Mouse (Mus musculus) spleen, postnatal 10 days (tissue): ENCODE measurements around the gene Actr5.

ENCODE experiments used
- DNase-seq, 2 experiments: peaks; one replicate each; pipeline ENCODE4 v3.0.0; 2021 to 2022; ENCODE audit warnings: low spot score in 2 of 2

Gene Actr5

GRCm38 (mm10) chr2:158667022-158667670, 42.5 kb downstream of the Actr5 start:
- DNase-seq = peak; percentile 44 to 79

GRCm38 (mm10) chr2:158667671-158668432, 43.2 kb downstream of the Actr5 start:
- DNase-seq = peak; percentile 49 to 56

- DNase-seq = no peak
Measured at GRCm38 (mm10) chr2:158668433-158669010, 43.8 kb downstream of the Actr5 start.

GRCm38 (mm10) chr2:158669199-158670195, 44.8 kb downstream of the Actr5 start:
- no peak for DNase-seq

DNA sequence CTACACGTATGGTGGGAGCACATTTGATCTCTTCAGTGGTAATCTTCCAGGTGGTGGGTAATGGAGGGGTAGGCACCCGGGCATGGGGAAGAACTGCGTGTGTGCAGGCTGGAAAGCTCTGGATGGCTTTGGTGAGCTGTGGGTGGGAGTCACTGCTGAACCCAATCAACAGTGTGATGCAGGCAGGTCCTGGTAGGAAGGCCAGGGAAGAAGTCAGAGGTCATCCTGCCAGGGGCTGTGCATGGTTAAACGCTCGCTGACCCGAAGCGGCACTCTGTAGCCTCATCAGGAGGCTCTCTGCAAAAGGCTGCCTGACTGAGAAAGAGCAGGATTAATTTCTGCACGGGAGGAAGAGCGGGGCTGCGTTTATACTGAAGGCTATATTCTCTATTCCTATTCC, 45.9 kb downstream of the Actr5 start:
- no peak for DNase-seq

GRCm38 (mm10) chr2:158672829-158673228, 48.1 kb downstream of the Actr5 start:
- DNase-seq = no peak

- DNase-seq = peak in 1 of 2 experiments; percentile 64
Measured at GRCm38 (mm10) chr2:158673493-158673892, 48.8 kb downstream of the Actr5 start.

- no peak for DNase-seq
Measured at GRCm38 (mm10) chr2:158674131-158674530, 49.4 kb downstream of the Actr5 start.

DNA sequence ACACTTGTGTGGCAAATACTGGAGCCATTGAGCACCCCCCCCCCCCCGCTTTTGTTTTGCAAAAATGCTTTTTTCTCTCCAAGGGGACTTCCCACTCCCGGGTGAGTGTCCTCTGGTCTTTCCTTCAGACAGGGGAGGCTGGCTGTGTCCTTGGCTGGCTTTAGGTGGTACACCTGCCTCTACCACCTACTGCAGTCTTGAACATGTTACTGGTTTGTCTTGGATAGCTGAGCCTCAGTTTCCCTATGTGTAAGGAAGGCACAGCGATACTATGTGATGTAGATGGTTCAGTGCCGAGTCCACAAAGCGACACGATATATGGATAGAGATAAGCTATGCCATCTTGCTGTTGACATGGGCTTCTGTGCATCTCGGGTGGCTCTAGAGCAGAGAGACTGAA, 50.1 kb downstream of the Actr5 start:
- no peak for DNase-seq

- DNase-seq = no peak
Measured at GRCm38 (mm10) chr2:158675161-158675560, 50.5 kb downstream of the Actr5 start.

DNA sequence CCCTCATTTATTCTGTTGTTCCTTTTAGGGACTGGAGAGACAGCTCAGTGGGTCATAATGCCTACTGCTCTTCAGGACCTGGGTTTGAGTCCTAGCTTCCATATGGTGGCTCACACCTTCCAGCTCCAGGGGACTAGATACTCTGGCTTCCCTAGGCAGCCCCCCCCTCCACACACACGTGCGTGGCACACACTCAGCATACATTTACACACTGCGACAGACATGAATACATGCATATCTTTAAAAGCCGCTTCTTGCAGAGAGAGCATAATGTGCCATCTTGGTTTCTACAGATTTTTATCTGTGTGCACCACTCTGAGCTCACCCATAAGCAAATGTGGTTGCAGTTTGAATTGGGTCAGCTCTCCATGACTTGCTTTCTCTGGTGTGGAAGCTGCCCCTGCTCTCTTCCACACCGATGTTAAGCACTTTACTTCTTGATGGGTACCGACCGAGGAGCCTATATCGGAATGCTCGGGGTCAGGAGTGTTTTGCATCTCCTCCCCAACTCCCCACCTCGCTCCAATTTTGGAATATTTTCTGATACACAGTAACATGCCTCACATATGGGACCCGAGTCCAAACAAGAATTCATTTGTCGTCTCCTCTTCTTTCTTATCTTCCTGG, 51.3 kb downstream of the Actr5 start:
- no peak for DNase-seq

DNA sequence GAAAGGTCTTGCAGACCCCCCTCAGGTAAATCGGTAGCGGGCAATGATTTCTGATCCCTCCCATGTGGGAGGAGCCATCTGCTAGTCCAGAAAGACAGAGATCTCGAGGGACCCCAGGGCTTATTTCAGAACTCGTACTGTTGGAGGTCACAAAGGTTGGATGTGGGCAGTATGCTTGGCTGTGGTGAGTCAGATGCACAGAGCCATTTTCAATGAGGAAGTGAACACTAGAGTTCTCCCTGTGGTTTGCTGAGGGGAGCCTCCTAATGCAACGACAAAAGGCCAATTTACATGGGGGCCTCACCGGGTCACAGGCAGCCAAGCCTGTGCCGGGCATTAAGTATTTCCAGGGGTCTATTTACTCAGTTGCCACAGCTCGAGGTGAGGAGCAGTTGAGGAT, 53.3 kb downstream of the Actr5 start:
- no peak for DNase-seq

- DNase-seq = no peak
Measured at GRCm38 (mm10) chr2:158679091-158679490, 54.4 kb downstream of the Actr5 start.

DNA sequence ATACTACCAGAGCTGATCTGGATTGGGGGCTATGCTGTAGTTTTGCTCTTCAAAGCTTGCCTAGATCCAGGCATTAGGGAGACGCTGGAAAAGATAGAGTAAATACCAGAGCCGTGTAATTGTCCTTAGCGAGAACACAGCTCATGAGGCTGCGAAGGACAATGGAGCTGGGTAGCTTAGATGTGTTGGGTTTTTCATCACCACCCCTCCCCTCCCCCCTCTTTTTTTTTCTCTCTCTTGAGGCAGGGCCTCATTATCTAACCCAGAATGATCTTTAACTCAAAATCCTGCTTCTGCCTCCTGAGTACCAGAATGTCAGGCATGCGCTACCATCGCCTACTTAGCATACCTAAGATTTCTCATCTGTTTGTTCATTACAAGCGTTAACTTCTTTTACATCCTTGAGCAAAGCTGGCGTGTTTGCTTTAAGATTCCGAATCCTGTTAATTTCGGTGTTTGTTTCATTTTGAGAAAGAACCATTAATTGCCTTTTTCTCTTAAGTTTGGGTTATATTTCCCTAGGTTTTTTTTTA, 55.7 kb downstream of the Actr5 start:
- no peak for DNase-seq

DNA sequence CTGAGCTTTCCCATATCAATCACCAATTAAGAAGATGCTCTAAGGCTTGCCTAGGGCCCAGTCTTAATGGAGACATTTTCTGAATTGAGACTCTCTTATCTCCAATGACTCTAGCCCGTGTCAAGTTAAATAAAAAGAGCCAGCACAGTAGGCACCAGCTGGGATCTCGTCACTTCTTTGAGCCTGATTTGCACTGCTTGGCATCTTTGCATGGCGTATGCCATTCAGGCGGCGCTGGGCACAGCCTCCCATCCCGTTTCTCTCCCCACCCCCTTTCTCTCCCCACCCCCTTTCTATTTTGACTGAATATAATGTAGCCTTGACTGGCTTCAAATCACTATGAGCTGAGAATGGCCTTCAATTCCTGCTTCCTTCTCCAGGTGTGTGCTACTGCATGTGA, 57.0 kb downstream of the Actr5 start:
- no peak for DNase-seq

DNA sequence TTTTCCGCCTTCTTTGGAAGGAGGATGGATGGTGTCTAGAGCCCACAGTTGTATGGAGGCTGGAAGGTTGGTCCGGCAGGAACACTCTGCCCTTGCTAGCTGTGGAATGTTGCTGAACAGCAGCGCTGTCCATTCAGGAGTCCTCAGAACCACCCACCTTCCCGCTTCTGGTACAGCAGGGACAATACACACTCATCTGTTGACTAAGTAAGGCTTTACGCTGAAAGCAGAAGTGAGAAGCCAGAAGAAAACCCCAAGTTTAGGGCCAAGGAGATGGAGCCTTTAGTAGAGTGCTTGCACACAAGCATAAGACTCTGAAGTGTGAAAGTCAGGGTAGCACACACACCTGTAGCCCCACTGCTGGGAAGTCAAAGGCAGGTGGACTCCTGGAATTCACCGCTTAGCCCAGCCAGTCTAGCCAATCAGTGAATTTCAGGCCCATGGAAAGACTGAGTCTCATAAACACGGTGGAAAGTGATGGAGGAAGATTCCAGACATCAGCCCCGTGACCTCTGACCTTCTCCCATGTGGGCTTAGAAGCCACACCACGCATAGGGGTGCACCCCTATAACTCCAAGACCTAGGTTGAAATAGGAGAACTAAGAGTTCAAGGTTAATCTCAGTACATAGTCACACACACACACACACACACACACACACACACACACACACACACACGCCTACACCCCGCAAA, 57.8 kb downstream of the Actr5 start:
- no peak for DNase-seq

GRCm38 (mm10) chr2:158683038-158683413, 58.3 kb downstream of the Actr5 start:
- DNase-seq = no peak

- DNase-seq = no peak
Measured at GRCm38 (mm10) chr2:158684247-158684843, 59.7 kb downstream of the Actr5 start.

DNA sequence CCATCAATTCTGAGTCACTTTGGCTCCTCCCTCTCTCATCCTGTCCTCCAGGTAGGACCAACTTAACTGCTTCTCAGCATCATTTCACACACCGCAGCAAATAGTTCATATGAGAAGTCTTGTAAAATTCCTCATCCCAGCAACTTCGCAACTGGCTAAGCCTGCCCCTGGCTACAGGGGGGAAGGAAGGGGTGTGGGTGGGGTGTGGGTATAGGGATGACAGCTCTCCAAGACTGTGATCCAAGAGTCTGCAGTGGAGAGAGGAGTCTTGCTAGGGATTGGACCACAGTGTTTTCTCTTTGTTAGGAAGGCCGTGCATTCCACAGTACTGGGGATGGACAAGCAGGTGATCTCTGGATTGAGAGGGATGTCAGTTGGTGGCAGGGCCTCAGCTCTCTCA, 60.2 kb downstream of the Actr5 start:
- DNase-seq = no peak

- no peak for DNase-seq
Measured at GRCm38 (mm10) chr2:158686394-158686793, 61.7 kb downstream of the Actr5 start.
